Mouse (Mus musculus) T-helper 1 cell (primary cell): ENCODE data around the gene Rnf222.

Experiments
- in situ Hi-C: fragments of 300-600 bp; cut with MboI, MseI; formaldehyde crosslinking; loops from one replicate; pipeline ENCODE4 v1.15.1; 2025; ENCODE audit warnings: high pct_unique_total_duplicates

The Rnf222 gene

GRCm38 (mm10) chr11:68888653-68889052 lies 300 bp downstream of the Rnf222 start:
- in situ Hi-C loops: no loop called here

GRCm38 (mm10) chr11:68890625-68891024 lies 2.3 kb downstream of the Rnf222 start:
- in situ Hi-C loops: no loop called here

DNA sequence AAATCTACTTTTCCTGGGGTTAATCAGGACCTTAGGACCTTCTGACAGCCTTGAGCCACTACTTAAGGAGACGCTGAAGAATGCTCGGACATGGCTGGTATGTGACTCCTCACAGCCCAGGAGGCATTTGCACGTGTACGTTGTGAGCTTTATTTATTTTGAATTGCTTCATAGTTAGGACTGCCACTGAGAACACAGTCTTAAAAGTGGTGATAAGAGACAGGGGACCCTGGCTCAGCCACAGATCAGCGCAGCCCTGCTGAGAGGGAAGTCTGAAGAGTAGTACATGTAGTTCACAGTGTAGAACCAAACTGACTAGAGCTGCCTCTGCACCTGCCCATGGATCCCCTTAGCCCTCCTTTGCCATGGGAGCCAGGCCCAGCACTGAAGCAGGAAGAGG lies 3.5 kb downstream of the Rnf222 start:
- in situ Hi-C loops: no loop called here

- in situ Hi-C loops: no loop called here
Observed at GRCm38 (mm10) chr11:68892233-68892832, 4.0 kb downstream of the Rnf222 start.

DNA sequence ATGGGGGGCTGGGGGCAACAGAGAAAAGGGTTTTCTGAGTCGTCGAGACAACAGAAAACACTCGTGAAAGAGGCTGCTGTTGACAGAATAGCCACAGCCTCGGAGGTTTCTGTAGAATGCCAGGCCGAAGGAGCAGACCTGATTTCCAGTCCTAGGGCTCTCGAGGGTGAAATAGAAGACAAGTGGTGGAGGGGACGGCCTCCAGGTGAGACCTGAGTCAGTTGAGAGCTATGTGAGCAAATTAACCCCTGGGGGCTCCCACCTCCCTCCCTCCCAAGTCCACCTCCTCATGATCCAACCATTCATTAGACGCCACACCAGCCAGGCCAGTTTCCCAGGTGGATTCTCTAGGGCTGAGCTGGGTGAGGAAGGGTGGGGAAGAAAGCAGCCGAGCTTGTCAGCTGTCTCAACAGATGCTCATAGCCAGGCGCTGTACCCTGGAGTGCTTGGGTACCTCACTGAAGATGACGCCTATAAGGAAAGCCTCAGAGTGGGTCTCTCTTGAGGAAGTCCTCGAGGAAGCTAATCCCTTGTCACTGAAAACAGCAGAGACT lies 5.6 kb downstream of the Rnf222 start:
- in situ Hi-C loops: no loop called here

DNA sequence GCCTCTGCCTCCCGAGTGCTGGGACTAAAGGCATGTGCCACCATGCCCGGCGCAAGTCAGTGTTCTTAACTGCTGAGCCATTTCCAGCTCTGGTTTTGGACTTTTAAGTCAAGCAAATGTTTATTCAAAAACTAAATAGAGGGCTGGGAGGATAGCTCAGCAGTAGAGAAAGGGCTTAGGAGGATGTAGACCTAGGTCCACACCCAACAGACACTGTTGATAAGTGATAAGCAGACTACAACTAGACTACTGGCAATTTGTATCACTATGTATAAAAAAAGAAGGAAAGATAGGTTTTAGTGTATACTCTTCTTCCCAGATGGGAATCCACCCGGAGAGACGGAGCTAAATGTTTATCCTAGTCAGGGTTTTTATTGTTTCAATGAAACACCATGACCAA lies 7.9 kb downstream of the Rnf222 start:
- in situ Hi-C loops: no loop called here

- in situ Hi-C loops: no loop called here
Observed at GRCm38 (mm10) chr11:68897120-68897519, 8.8 kb downstream of the Rnf222 start.

DNA sequence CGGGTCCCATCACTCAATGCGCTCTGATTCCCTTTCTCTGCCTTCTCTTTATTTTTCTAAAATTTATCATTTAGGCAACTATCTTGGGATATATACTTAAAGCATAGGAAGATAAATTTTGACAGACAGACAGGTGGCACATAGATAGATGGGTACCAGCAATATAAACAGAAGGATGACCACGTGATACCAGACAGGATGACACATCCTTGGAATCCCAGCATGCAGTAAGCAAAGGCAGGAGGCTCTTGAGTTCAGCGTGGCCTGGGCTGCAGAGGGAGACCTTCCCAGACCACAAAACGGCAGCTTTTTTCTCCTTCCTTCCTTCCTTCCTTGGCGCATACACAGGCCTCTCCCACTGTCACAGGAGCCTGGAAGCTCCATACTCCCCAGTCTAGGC lies 9.5 kb downstream of the Rnf222 start:
- in situ Hi-C loops: no loop called here

- in situ Hi-C loops: no loop called here
Observed at GRCm38 (mm10) chr11:68898790-68899189, 10.4 kb downstream of the Rnf222 start.

DNA sequence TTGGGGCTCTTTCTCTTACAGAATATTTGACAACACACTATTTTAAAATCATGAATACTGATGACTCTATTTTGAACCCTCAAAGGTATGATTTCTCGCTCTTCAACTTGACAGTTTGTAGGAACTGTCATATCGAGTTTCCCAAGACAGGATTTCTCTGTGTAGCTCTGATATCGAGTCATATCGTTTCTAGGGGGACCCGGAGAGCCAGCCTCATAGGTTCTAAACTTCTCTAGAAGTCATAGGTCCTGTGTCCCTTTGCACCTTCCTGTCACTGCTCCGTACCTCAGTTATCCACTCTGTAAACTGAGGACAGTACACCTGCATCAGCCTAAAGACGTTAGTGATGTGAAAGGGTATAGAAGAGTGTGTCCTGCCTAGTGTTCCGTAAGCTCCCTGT lies 11.5 kb downstream of the Rnf222 start:
- in situ Hi-C loops: no loop called here

DNA sequence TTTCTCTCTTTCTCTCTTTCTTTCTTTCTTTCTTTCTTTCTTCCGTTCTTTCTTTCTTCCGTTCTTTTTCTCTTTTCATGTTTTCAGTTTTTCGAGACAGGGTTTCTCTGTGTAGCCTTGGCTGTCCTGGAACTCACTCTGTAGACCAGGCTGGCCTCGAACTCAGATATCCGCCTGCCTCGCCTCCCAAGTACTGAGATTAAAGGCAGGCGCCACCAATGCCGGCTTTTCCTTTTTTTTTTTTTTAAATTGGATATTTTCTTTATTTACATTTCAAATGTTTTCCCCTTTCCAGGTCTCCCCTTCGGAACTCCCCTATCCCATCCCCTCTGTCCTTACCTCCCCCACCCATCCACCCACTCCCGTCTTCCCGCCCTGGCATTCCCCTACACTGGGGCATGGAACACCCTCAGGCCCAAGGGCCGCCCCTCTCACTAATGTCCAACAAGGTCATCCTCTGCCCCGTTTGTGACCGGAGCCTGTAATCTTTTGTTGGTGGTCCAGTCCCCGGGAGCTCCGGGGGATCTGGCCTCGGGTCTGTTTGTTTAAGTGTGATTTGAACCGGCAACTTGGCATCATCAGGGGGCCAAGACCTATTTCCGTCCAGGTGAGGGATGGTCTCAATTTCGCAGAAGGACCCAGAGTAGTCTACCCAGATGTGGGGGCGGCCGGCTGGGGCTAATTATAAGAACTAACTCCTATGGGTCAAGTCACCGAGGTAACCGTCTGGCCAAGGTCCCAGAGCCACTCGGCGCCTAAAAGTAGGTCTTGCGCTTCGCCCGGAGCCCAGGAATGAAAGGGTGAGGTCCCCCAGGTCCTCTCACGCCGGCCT lies 12.4 kb downstream of the Rnf222 start:
- in situ Hi-C loops: no loop called here

DNA sequence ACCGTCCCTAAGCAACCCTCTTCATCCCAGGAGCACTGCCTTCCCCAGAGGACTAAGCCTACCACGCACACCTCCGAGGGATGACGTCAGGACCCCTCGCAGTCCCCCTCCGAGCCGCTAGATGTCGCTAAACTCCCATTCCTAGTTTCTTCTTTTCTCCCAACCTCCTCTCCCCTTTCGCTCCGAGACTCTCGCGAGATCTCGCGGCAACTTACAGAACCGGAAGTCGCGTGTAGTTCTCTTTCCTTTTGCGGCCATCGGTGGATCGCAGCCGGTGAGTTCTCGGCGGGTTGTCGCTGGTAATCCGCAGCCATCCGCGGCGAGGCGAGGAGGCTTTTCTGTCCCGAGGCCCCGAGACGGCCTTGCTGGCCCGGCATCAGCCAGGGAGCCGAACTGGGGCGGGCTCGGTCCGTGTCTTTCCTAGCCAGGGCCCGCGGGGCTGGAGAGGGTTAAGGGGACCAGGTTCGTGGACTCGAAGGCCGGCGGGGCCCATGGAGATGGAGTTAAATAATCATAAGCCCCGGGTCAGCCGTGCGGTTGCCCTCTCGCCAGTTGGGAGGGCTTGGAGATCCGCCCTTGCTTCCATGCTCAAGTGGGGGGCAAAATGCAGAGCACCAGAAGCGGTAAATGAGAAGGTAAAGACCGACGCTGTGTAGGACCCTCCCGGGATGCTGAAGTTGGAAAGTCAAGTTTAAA lies 13.1 kb downstream of the Rnf222 start, which contains the start of gene Rpl26:
Rpl26 (plus strand) TSS at position 233 of the 696 bp plus-strand sequence.
- in situ Hi-C loops: no loop called here

GRCm38 (mm10) chr11:68902047-68902364 lies 13.7 kb downstream of the Rnf222 start:
- in situ Hi-C loops: no loop called here

GRCm38 (mm10) chr11:68902367-68902766 lies 14.0 kb downstream of the Rnf222 start:
- in situ Hi-C loops: no loop called here

- in situ Hi-C loops: no loop called here
Observed at GRCm38 (mm10) chr11:68902823-68903222, 14.5 kb downstream of the Rnf222 start.

GRCm38 (mm10) chr11:68903775-68904174 lies 15.4 kb downstream of the Rnf222 start:
- in situ Hi-C loops: no loop called here

DNA sequence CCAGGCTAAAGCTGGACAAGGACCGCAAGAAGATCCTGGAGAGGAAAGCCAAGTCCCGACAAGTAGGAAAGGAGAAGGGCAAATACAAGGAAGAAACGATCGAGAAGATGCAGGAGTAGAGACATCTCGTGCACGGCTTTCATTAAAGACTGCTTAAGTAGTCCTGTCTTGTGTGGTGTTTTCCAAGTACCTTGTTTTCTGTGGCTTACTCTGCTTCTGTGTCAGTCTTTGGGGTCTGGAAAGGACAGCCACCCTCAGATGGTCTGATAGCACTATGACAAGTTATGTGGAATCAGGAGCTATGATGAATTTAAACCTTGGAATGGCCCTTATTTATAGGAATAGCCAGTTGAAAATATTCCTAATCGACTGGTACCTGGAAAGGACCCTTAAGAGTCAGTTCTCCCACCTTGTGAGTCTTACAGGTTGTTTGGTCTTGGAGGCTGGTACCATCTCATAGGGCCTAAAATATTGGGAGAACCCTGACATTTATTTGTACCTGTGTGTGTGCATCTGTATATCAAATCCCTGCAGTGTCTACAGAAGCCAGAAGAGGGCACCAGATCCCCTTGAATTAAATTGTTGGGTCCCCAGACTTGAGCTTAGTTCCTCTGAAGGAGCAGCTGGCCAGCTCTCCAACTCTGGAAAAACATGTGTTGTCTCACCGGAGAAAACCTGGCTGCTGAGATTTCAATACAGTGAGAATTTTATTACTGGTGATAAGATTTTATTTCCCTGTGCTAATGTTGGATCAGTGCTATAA lies 16.2 kb downstream of the Rnf222 start:
- in situ Hi-C loops: loop anchor here (5.0 kb wide), 1 partner anchor 98 kb away; no protein-coding TSS in a partner anchor

GRCm38 (mm10) chr11:68905138-68905531 lies 16.8 kb downstream of the Rnf222 start:
- in situ Hi-C loops: loop anchor here (5.0 kb wide), 1 partner anchor 97 kb away; no protein-coding TSS in a partner anchor

- in situ Hi-C loops: loop anchor here (5.0 kb wide), 1 partner anchor 96 kb away; no protein-coding TSS in a partner anchor
Observed at GRCm38 (mm10) chr11:68905665-68906460, 17.5 kb downstream of the Rnf222 start.

DNA sequence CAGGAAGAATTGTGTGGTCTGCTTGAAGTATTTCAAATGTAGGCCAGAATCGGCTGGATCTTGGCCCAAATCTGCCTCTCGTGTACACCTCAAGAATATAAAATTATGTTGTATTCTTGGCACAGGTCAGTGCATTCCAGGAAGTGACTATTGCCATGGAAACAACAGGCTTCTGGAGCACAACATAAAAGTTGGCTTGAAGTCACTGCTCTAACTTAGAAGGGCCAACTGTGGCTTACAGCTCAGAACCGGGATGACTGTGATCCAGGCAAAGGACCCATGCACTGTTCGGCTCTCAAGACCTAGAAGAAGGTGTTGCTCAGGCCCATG lies 18.1 kb downstream of the Rnf222 start:
- in situ Hi-C loops: loop anchor here (5.0 kb wide), 1 partner anchor 96 kb away; no protein-coding TSS in a partner anchor

GRCm38 (mm10) chr11:68907251-68907650 lies 18.9 kb downstream of the Rnf222 start:
- in situ Hi-C loops: loop anchor here (5.0 kb wide), 1 partner anchor 95 kb away; no protein-coding TSS in a partner anchor
